Mouse (Mus musculus): ENCODE results near the gene Ccdc92b. TPM values are rescaled to one million over a fixed set of nuclear protein-coding genes. Genes with fewer than 3 reads are reported as not detected.

Gene Ccdc92b
- polyA plus RNA-seq, 1 experiment, result 7.5 TPM

DNA sequence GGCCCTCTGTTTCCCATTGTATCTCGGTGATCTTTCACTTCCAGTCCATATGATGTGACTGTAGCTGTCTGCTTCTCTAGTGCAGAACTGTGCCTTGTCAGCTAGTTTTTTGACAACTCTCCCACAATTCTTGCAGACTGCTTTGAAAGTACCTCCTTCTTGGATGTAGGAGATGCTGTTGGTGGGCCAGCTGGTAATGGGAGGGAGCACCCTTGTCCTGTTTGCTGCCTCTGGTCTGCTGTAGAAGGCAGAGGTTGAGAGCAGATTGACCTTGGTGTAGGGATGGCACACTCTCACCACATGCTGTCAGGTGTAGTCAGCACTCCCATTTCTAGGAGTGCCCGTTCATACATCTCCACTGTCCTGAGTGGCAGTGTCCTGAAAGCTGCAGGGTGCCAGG is 49.6 kb downstream of the Ccdc92b start:
- DNase-seq (ENCODE audit: low read depth), result no peak
- no peak for TF ChIP-seq CTCF (IDR thresholded peaks at IDR 0.05; ENCODE audit: borderline replicate concordance, extremely low read depth, insufficient read depth, insufficient read length)
- no peak for TF ChIP-seq POLR2A (IDR thresholded peaks at IDR 0.05; ENCODE audit: borderline replicate concordance, extremely low read depth, insufficient read depth, insufficient read length, poor library complexity, severe bottlenecking)

- no peak for DNase-seq (ENCODE audit: low read depth)
- TF ChIP-seq CTCF (IDR thresholded peaks at IDR 0.05; ENCODE audit: borderline replicate concordance, extremely low read depth, insufficient read depth, insufficient read length) (no peak), POLR2A (IDR thresholded peaks at IDR 0.05; ENCODE audit: borderline replicate concordance, extremely low read depth, insufficient read depth, insufficient read length, poor library complexity, severe bottlenecking) (no peak)
Measured at GRCm38 (mm10) chr11:74670151-74670550, 50.7 kb downstream of the Ccdc92b start.

DNA sequence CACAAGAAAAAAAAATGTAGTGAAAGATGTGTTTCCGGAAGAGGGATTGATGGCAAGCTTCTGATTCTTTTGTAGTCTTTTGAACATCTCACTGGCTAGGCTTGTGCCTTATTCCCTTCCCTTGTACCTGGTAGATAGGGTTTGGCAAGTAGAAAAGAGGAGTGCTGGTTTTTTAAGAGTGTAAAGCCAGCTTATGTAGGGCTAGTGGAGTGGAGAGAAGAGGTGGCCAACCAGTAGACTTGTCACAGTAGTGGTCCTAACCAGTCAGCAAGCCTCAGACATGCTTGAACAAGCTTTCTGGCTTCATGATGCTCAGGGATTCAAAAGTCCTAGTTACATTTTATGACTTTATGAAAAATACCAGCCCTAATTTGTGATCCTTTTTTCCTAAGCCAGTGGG is 51.6 kb downstream of the Ccdc92b start:
- TF ChIP-seq POLR2A (IDR thresholded peaks at IDR 0.05; ENCODE audit: borderline replicate concordance, extremely low read depth, insufficient read depth, insufficient read length, poor library complexity, severe bottlenecking), result no peak
- TF ChIP-seq CTCF (IDR thresholded peaks at IDR 0.05; ENCODE audit: borderline replicate concordance, extremely low read depth, insufficient read depth, insufficient read length), result no peak
- no peak for DNase-seq (ENCODE audit: low read depth)

- no peak for TF ChIP-seq POLR2A (IDR thresholded peaks at IDR 0.05; ENCODE audit: borderline replicate concordance, extremely low read depth, insufficient read depth, insufficient read length, poor library complexity, severe bottlenecking)
- TF ChIP-seq CTCF (IDR thresholded peaks at IDR 0.05; ENCODE audit: borderline replicate concordance, extremely low read depth, insufficient read depth, insufficient read length), result no peak
- no peak for DNase-seq (ENCODE audit: low read depth)
Measured at GRCm38 (mm10) chr11:74671839-74672238, 52.4 kb downstream of the Ccdc92b start.

DNA sequence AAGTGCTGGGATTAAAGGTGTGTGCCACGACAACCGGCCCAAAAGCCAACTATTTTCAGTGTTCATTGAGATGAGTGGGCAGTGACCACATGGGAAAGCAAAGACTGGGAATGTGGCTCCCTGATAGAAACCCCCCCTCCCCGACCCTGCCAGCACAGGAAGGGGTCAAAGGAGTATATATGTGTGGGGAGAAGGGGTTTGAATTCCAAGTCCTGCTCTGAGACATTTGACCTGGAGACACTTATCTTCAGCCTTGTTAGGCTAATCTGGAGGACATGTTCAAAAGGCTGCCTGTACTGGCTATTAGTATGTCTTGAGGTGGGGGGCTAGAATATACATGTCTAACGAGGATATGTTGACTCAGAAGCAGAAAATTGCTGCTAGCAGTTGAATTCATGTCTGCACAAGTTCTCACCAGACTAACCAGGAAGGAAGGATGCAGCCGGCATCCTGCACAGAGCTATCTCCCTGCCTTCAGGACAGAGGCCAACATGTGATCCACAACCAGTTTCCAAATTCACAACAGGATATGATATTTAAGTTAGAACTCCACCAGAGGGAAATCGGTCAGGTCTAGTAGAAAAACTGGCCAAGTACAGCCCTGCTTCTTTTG is 53.6 kb downstream of the Ccdc92b start:
- TF ChIP-seq POLR2A (IDR thresholded peaks at IDR 0.05; ENCODE audit: borderline replicate concordance, extremely low read depth, insufficient read depth, insufficient read length, poor library complexity, severe bottlenecking) (no peak), CTCF (IDR thresholded peaks at IDR 0.05; ENCODE audit: borderline replicate concordance, extremely low read depth, insufficient read depth, insufficient read length) (no peak)
- DNase-seq (ENCODE audit: low read depth), result no peak

DNA sequence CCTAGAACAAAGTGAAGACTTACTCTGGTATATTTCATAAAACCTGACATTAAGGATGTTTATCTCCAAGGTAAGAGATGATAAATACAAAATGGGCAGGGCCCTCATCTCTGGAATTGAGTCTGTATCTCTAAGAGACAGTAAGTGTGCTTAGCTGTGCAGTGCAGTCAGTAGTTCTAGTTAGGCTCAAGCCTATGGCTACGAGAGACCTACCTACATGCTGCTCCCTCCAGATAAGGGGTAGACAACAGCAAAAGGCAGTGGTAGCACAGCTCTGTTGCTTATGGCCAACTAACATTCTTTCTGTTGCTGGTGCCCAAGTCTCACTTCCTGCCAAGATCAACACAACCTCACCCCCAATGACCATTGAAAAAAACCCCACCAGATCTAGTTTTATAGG is 54.2 kb downstream of the Ccdc92b start:
- no peak for TF ChIP-seq POLR2A (IDR thresholded peaks at IDR 0.05; ENCODE audit: borderline replicate concordance, extremely low read depth, insufficient read depth, insufficient read length, poor library complexity, severe bottlenecking)
- no peak for TF ChIP-seq CTCF (IDR thresholded peaks at IDR 0.05; ENCODE audit: borderline replicate concordance, extremely low read depth, insufficient read depth, insufficient read length)
- DNase-seq (ENCODE audit: low read depth), result no peak

DNA sequence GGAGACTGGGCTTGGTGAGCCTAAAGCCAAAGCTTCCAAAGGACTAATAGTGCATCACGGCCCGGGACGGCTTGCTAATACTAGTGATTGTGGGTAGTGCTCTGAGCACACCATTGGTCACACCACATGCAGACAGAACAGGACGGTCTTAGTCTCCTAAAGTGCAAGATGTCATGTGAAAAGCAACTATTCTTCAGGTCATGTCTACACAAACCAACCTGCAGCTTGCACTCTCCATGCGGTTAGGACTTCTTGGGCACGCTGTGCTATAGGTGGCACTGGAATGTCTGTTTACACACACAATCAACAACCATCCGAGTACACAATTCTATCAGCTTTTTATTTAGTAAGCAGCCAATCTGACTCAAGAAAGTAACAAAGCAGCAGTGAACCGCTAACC is 55.3 kb downstream of the Ccdc92b start:
- no peak for DNase-seq (ENCODE audit: low read depth)
- TF ChIP-seq POLR2A (IDR thresholded peaks at IDR 0.05; ENCODE audit: borderline replicate concordance, extremely low read depth, insufficient read depth, insufficient read length, poor library complexity, severe bottlenecking) (no peak), CTCF (IDR thresholded peaks at IDR 0.05; ENCODE audit: borderline replicate concordance, extremely low read depth, insufficient read depth, insufficient read length) (no peak)

DNA sequence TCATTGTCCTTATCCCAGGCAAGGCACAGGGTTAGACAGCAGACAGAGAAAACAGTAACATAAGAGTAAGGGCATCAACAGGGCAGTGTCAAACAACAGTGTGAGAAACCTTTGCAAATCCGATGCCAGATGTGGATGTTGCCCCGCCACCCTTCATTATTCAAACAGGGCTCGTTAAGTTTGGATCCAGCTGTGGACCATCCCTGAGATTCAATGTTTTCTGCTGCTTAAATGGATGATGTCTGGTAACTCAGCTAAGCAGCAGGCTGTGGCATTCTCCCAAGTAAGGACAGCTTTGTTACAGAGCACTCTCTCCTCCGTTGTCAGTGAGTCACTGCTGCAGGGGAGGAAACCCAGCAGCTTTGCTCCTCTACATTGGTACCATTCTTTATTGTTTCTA is 55.8 kb downstream of the Ccdc92b start:
- DNase-seq (ENCODE audit: low read depth), result no peak
- TF ChIP-seq POLR2A (IDR thresholded peaks at IDR 0.05; ENCODE audit: borderline replicate concordance, extremely low read depth, insufficient read depth, insufficient read length, poor library complexity, severe bottlenecking) (no peak), CTCF (IDR thresholded peaks at IDR 0.05; ENCODE audit: borderline replicate concordance, extremely low read depth, insufficient read depth, insufficient read length) (no peak)

Other genes starting within 250 kb of the Ccdc92b start
- gene Rap1gap2, start 8.7 kb upstream of the Ccdc92b start, polyA plus RNA-seq (2012; rRNA removed), result 16.5 and 21.4 TPM in 2 replicates
- gene Cluh, start 29.9 kb downstream of the Ccdc92b start, polyA plus RNA-seq (2012; rRNA removed), result 27.1 and 34.1 TPM in 2 replicates
- gene Pafah1b1, start 105.1 kb downstream of the Ccdc92b start, polyA plus RNA-seq (2012; rRNA removed), result 103 and 130 TPM in 2 replicates
- gene Mettl16, start 151.2 kb downstream of the Ccdc92b start, polyA plus RNA-seq (2012; rRNA removed), result 13.5 and 18.5 TPM in 2 replicates
- 21.5 and 33.4 TPM in 2 replicates for gene Mnt, start 211.3 kb downstream of the Ccdc92b start, polyA plus RNA-seq (2012; rRNA removed)